8 mouse cellular contexts compared by ENCODE assay signal in genomic region chr16:33023750-33024149, GRCm38 (mm10). TPM values are rescaled to one million over a fixed set of nuclear protein-coding genes. Genes with fewer than 3 reads are reported as not detected.
A peak's percentile ranks its signal among the peaks of the same experiment; 100 is the strongest.
DNase-seq lines count a peak whose midpoint lies in the region; ATAC-seq and TF ChIP-seq lines count a peak whose summit lies in the region.

No protein-coding gene starts in this region.

- H3K4me3 ChIP-seq in heart, embryonic 11.5 days (ENCODE audit: low read depth, low read length) = no peak overlapping the region
- no peak overlapping the region for H3K4me3 ChIP-seq in left cerebral cortex, adult 2 months
- H3K4me3 ChIP-seq in midbrain, embryonic 13.5 days (replicated peaks) = no peak overlapping the region

- no peaks in the 10 kb centered on the region for H3K9me3 ChIP-seq in heart, embryonic 11.5 days (replicated peaks; ENCODE audit: control insufficient read depth, low read length)
- no peaks in the 10 kb centered on the region for H3K9me3 ChIP-seq in midbrain, embryonic 13.5 days

- no peaks in the 10 kb centered on the region for H3K27me3 ChIP-seq in heart, embryonic 11.5 days (ENCODE audit: control insufficient read depth, insufficient read depth, low read length)
- H3K27me3 ChIP-seq in midbrain, embryonic 13.5 days = no peaks in the 10 kb centered on the region

- H3K9ac ChIP-seq in heart, embryonic 11.5 days (ENCODE audit: low read depth, low read length) = no peak overlapping the region
- H3K9ac ChIP-seq in midbrain, embryonic 13.5 days (replicated peaks) = no peak overlapping the region

- TF ChIP-seq CTCF in left cerebral cortex, adult 2 months (IDR thresholded peaks at IDR 0.05) = peak; percentile 93

- intact Hi-C loops in left cerebral cortex, adult 2 months (cut with DNase I) = loop anchor here (5.0 kb wide), 1 partner anchor 129 kb away; no protein-coding TSS in a partner anchor

- ATAC-seq in heart, embryonic 11.5 days (replicated peaks; ENCODE audit: insufficient number of reproducible peaks, low FRiP score, low TSS enrichment) = no peak
- peak; percentile 75 for ATAC-seq in midbrain, embryonic 13.5 days

- H3K36me3 ChIP-seq in heart, embryonic 11.5 days (ENCODE audit: control insufficient read depth, insufficient read depth, low read length) = no peaks in the 10 kb centered on the region
- H3K36me3 ChIP-seq in midbrain, embryonic 13.5 days = no peaks in the 10 kb centered on the region

- DNase-seq in heart, adult 11 months = peak; percentile 96
- DNase-seq in cerebellum, adult 9-11 months = peak; percentile 73
- DNase-seq in frontal cortex, postnatal 10 days (ENCODE audit: low spot score in 2 of 2) = peak; percentile 45 to 74
- DNase-seq in induced T-regulatory cell, adult 2 months (ENCODE audit: low read depth) = peak; percentile 91
- peak; percentile 77 to 84 for DNase-seq in left cerebral cortex, adult 2 months (ENCODE audit: extremely low spot score in 1 of 2, low spot score in 2 of 2)
- peak; percentile 57 to 81 for DNase-seq in spleen, postnatal 14 days (ENCODE audit: low spot score in 2 of 2)

- H3K4me2 ChIP-seq in heart, embryonic 11.5 days = no peak overlapping the region
- no peak overlapping the region for H3K4me2 ChIP-seq in midbrain, embryonic 13.5 days (replicated peaks)

- H3K4me1 ChIP-seq in heart, embryonic 11.5 days (ENCODE audit: control insufficient read depth, insufficient read depth, low read length) = no peaks in the 10 kb centered on the region
- H3K4me1 ChIP-seq in midbrain, embryonic 13.5 days (replicated peaks) = no peaks in the 10 kb centered on the region

- H3K27ac ChIP-seq in heart, embryonic 11.5 days (ENCODE audit: low read depth, low read length) = no peak overlapping the region
- H3K27ac ChIP-seq in left cerebral cortex, adult 2 months = no peak overlapping the region
- no peak overlapping the region for H3K27ac ChIP-seq in midbrain, embryonic 13.5 days

- 6% methylated on average over 4 of the region's 4 CpGs for WGBS in heart, embryonic 11.5 days (ENCODE audit: insufficient replicate concordance)
- 6% methylated on average over 4 of the region's 4 CpGs for WGBS in midbrain, embryonic 13.5 days

RNA-seq across cellular contexts. Expression of gene Iqcg, which starts 32.3 kb away (rescaled TPM):
- polyA plus RNA-seq in heart, embryonic 11.5 days (2014; fragmentation: Nextera tagmentation; extraction: Ambion mirVana) = 1.7 and 1.9 TPM in 2 replicates
- 1 to 10 TPM; 3.7 to 4.9 TPM for total RNA-seq in left cerebral cortex, adult 2 months (2021)
- 5.7 and 5.9 TPM in 2 replicates for polyA plus RNA-seq in midbrain, embryonic 13.5 days (2015; fragmentation: Nextera tagmentation; extraction: Ambion mirVana)

RNA-seq across cellular contexts. Expression of gene Rpl35a, which starts 32.5 kb away (rescaled TPM):
- 744 and 805 TPM in 2 replicates for polyA plus RNA-seq in heart, embryonic 11.5 days (2014; fragmentation: Nextera tagmentation; extraction: Ambion mirVana)
- 100 to 1,000 TPM; 287 to 307 TPM for total RNA-seq in left cerebral cortex, adult 2 months (2021)
- polyA plus RNA-seq in midbrain, embryonic 13.5 days (2015; fragmentation: Nextera tagmentation; extraction: Ambion mirVana) = 592 and 613 TPM in 2 replicates

RNA-seq across cellular contexts. Expression of gene Lmln, which starts 38.6 kb away (rescaled TPM):
- polyA plus RNA-seq in heart, embryonic 11.5 days (2014; fragmentation: Nextera tagmentation; extraction: Ambion mirVana) = 3.3 and 3.6 TPM in 2 replicates
- 10 to 100 TPM; 12.3 to 14.8 TPM for total RNA-seq in left cerebral cortex, adult 2 months (2021)
- 4.4 and 5.3 TPM in 2 replicates for polyA plus RNA-seq in midbrain, embryonic 13.5 days (2015; fragmentation: Nextera tagmentation; extraction: Ambion mirVana)
